Mouse (Mus musculus): Measurements from ENCODE around the gene H6pd. TPM values are rescaled to one million over a fixed set of nuclear protein-coding genes. Genes with fewer than 3 reads are reported as not detected.

The H6pd gene
- polyA plus RNA-seq, 1 experiment: 22.0 TPM

DNA sequence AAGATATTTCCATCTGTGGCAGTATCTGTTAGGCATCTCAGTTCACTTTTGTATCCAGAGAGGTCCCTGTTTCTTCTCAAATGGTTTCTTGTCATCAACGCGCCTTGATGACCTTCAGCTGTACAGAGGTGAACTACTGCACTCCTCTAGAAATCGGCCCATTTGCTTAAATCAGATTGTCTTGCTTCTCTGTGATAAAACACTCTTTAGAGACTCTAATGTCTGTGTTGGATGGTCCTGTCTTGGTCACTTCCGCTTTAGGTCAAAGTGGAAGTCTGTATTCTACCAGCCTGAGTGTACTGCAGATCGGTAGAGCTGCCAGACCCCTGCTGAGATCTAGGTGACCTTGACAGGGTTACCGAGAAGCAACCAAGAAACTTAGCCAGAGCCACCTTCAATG is 27.3 kb upstream of the H6pd start:
- no peak overlapping the region for H3K4me3 ChIP-seq (ENCODE audit: low read depth, low read length)
- peaks cover 10% of the 10 kb centered on the region; the same call in 1 of the 2 replicates for H3K27me3 ChIP-seq (ENCODE audit: control insufficient read depth, insufficient read depth, low read length)
- H3K4me1 ChIP-seq (ENCODE audit: control insufficient read depth, insufficient read depth, insufficient read length, low read length): peaks cover 2% of the 10 kb centered on the region; the same call in 1 of the 2 replicates
- no peak overlapping the region for H3K27ac ChIP-seq (ENCODE audit: insufficient read depth, low read depth, low read length)
- 85% methylated on average over 6 of the region's 6 CpGs for WGBS
- H3K36me3 ChIP-seq (ENCODE audit: control insufficient read depth, insufficient read depth, low read length): no peaks in the 10 kb centered on the region
- TF ChIP-seq CTCF (IDR thresholded peaks at IDR 0.05; ENCODE audit: extremely low read depth, insufficient read length, insufficient replicate concordance, low read depth, low read length) (no peak), POLR2A (IDR thresholded peaks at IDR 0.05; ENCODE audit: low read depth, low read length) (no peak)

DNA sequence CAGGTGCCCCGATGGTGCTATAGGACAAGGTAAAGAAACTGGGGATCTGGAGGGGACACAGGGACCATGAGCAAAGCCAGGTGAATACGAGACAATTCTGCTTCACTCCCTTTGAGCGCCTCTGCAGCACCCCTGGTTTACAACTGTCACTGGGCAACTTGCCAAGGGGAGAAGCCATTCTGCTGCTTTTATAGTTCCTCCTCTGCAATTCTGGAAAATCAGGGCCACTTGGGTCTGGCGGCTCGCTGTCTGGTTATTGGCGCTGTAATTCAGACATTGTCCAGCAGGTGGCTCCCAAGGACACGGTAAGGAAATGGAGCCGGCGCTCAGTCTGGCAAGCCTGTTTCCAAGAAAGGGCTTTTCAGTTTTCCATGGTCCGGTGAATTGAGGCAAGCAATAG is 26.5 kb upstream of the H6pd start:
- Histone ChIP-seq H3K4me3 (ENCODE audit: low read depth, low read length) (no peak overlapping the region), H3K27me3 (ENCODE audit: control insufficient read depth, insufficient read depth, low read length) (peaks cover 11% of the 10 kb centered on the region), H3K27ac (ENCODE audit: insufficient read depth, low read depth, low read length) (no peak overlapping the region), H3K4me1 (ENCODE audit: control insufficient read depth, insufficient read depth, insufficient read length, low read length) (peaks cover 7% of the 10 kb centered on the region), H3K36me3 (ENCODE audit: control insufficient read depth, insufficient read depth, low read length) (no peaks in the 10 kb centered on the region)
- TF ChIP-seq POLR2A (IDR thresholded peaks at IDR 0.05; ENCODE audit: low read depth, low read length) (no peak), CTCF (IDR thresholded peaks at IDR 0.05; ENCODE audit: extremely low read depth, insufficient read length, insufficient replicate concordance, low read depth, low read length) (peak; percentile 95)
- 4% methylated on average over 10 of the region's 10 CpGs for WGBS

DNA sequence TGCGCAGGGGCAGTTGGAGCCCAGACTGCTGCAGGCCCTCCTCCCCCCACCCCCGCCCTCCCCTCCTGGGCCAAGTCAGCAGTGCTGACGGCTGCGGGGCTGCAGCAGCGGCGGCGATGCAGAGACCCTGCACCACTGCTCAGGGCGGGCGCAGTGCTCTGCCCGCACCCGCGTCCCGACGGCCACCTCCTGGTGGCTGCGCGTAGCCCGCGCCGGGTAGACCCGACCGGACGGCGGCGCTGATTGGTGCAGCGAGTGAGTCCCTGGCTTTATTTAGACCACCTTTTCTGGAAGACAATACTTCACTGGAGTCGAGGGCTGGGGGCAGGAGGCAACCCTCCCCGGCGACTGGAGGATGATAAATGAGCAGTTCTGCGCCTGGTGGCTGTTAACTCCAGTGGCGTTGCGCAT is 24.4 kb upstream of the H6pd start:
- Histone ChIP-seq H3K36me3 (ENCODE audit: control insufficient read depth, insufficient read depth, low read length) (no peaks in the 10 kb centered on the region), H3K27me3 (ENCODE audit: control insufficient read depth, insufficient read depth, low read length) (peaks cover 22% of the 10 kb centered on the region), H3K4me1 (ENCODE audit: control insufficient read depth, insufficient read depth, insufficient read length, low read length) (peaks cover 7% of the 10 kb centered on the region), H3K4me3 (ENCODE audit: low read depth, low read length) (no peak overlapping the region), H3K27ac (ENCODE audit: insufficient read depth, low read depth, low read length) (no peak overlapping the region)
- no peak for TF ChIP-seq POLR2A (IDR thresholded peaks at IDR 0.05; ENCODE audit: low read depth, low read length)
- 26% methylated on average over 31 of the region's 31 CpGs for WGBS

DNA sequence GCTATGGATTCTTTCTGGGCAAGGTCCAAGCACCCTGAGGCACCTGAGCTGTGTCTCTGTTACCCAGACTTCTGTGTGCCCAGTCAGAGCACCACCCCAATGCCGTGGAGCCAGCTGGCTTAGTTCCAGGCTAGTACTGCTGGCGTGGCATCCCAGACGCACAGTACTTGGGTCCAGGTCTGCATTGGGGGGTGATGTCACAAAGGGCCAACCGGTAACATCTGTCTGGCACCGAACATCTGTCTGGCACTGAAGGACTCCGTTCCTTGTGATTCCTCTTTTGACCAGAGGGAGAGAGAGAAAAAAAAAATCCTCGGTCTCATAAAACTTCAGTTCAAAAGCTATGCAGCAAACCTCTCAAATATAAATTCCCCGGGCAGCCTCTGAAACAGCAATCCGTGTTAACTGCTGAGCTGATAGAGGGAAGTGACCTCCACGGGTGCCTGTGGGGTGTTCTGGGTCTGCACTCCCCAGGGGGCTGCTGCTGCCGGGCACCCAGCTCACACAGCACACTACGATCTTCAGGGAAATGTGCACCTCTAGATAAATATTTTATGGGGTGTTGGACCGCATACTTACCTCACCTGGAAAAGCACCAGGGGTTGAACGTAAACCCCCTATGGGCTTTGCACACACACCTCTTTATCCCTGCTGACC is 22.5 kb upstream of the H6pd start:
- WGBS: 13% methylated on average over 14 of the region's 14 CpGs
- H3K27me3 ChIP-seq (ENCODE audit: control insufficient read depth, insufficient read depth, low read length): peaks cover 22% of the 10 kb centered on the region
- peak overlapping the region; percentile 64; the same call in 1 of the 2 replicates for H3K4me3 ChIP-seq (ENCODE audit: low read depth, low read length)

DNA sequence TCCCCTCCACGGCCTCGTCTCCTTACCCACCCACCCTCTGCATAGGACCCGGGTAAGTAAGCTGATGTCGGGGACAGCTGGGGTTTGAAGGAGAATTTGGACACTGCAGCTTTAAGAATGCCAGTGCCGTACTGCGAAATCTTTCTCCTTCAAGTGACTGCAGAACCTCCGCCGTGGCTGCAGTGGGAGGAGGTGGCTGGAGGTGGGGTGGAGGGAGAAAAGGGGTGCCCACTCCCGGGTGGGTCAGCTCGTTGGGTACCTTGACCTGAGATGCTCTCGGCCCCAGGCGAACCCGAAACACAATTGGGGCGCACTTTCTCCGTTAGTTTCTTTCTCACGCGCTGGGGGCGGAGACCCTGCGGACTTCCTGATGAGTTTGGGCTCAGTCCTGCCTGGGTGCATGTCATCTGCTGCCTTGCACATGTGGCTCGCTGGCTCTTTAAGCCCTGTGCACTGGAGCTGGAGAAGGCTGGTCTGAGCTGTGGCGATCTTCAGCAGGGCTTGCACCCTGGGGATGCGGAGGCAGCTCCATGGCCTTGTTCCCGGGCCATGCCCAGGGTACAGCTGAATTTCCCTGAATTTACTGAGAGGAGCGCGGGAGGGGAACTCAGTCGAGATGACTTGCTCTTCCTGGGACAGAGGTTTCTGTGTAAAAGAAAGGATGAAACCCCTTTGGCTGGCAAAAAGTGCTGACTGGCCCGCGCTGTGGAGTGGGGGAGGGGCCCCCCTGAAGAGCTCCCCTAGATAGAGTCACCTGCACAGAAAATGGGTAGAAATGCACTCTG is 21.8 kb upstream of the H6pd start:
- no peak overlapping the region for H3K27ac ChIP-seq (ENCODE audit: insufficient read depth, low read depth, low read length)
- H3K36me3 ChIP-seq (ENCODE audit: control insufficient read depth, insufficient read depth, low read length): no peaks in the 10 kb centered on the region
- peak overlapping the region; percentile 64 for H3K4me3 ChIP-seq (ENCODE audit: low read depth, low read length)
- peaks cover 7% of the 10 kb centered on the region for H3K4me1 ChIP-seq (ENCODE audit: control insufficient read depth, insufficient read depth, insufficient read length, low read length)
- TF ChIP-seq POLR2A (IDR thresholded peaks at IDR 0.05; ENCODE audit: low read depth, low read length): no peak
- TF ChIP-seq CTCF (IDR thresholded peaks at IDR 0.05; ENCODE audit: extremely low read depth, insufficient read length, insufficient replicate concordance, low read depth, low read length): no peak
- WGBS: under 1% methylated on average over 28 of the region's 28 CpGs
- H3K27me3 ChIP-seq (ENCODE audit: control insufficient read depth, insufficient read depth, low read length): peaks cover 22% of the 10 kb centered on the region

More for the DNA sequence above, 22.5 kb upstream of the H6pd start:
- H3K36me3 ChIP-seq (ENCODE audit: control insufficient read depth, insufficient read depth, low read length): no peaks in the 10 kb centered on the region
- H3K4me1 ChIP-seq (ENCODE audit: control insufficient read depth, insufficient read depth, insufficient read length, low read length): peaks cover 7% of the 10 kb centered on the region
- no peak for TF ChIP-seq POLR2A (IDR thresholded peaks at IDR 0.05; ENCODE audit: low read depth, low read length)
- no peak overlapping the region for H3K27ac ChIP-seq (ENCODE audit: insufficient read depth, low read depth, low read length)

DNA sequence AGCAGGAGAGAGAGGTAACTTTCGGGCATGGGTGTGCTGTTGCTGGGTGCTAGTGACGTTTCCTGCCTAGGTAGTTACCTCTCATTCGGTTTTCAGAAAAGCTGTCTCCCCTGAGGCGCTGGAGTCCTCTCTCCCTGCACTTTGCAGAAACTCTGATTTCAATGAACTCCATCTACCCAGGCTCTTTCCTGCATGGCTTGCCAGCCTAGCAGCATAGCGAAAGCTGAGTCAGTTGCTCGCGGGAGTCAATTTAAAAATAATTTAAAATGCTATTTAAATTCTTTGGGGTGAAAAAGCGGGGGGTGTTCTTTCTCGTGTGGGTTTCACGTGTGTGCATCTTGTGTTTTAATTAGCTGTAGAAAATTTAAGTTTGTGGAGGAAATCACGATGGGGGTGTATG is 21.1 kb upstream of the H6pd start:
- TF ChIP-seq POLR2A (IDR thresholded peaks at IDR 0.05; ENCODE audit: low read depth, low read length) (no peak), CTCF (IDR thresholded peaks at IDR 0.05; ENCODE audit: extremely low read depth, insufficient read length, insufficient replicate concordance, low read depth, low read length) (no peak)
- peaks cover 22% of the 10 kb centered on the region for H3K27me3 ChIP-seq (ENCODE audit: control insufficient read depth, insufficient read depth, low read length)
- H3K27ac ChIP-seq (ENCODE audit: insufficient read depth, low read depth, low read length): no peak overlapping the region
- no peaks in the 10 kb centered on the region for H3K36me3 ChIP-seq (ENCODE audit: control insufficient read depth, insufficient read depth, low read length)
- peaks cover 7% of the 10 kb centered on the region for H3K4me1 ChIP-seq (ENCODE audit: control insufficient read depth, insufficient read depth, insufficient read length, low read length)
- WGBS: 15% methylated on average over 11 of the region's 11 CpGs
- no peak overlapping the region for H3K4me3 ChIP-seq (ENCODE audit: low read depth, low read length)

DNA sequence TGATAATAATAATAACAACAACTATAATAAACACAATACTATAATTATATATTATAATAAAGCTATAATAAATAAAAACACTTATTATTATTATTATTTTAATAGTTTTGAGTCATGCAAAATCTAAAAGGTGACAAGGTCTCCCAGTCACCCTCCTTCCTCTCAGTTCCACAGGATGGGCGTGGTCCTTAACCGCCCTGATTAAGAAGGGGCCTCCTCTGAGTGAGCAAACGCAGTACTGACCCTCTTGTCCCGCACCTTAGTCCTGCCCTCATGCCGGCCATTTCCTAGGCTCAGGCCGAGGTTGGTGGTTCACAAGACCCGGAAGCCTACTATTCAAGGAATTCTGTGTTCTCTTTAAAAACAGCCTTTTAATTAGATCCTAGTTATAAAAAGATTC is 14.7 kb upstream of the H6pd start:
- no peaks in the 10 kb centered on the region for H3K27me3 ChIP-seq (ENCODE audit: control insufficient read depth, insufficient read depth, low read length)
- no peak for TF ChIP-seq POLR2A (IDR thresholded peaks at IDR 0.05; ENCODE audit: low read depth, low read length)
- no peak for TF ChIP-seq CTCF (IDR thresholded peaks at IDR 0.05; ENCODE audit: extremely low read depth, insufficient read length, insufficient replicate concordance, low read depth, low read length)
- H3K27ac ChIP-seq (ENCODE audit: insufficient read depth, low read depth, low read length): no peak overlapping the region
- no peaks in the 10 kb centered on the region for H3K4me1 ChIP-seq (ENCODE audit: control insufficient read depth, insufficient read depth, insufficient read length, low read length)
- 43% methylated on average over 7 of the region's 7 CpGs for WGBS
- H3K4me3 ChIP-seq (ENCODE audit: low read depth, low read length): no peak overlapping the region
- no peaks in the 10 kb centered on the region for H3K36me3 ChIP-seq (ENCODE audit: control insufficient read depth, insufficient read depth, low read length)
